Mouse (Mus musculus): ENCODE measurements around the gene Gabre.

Gabre gene

GRCm38 (mm10) chrX:72274659-72275371, at the start of gene Gabre:
TSS of gene Gabre (minus strand) at chrX:72274803.
- peak; percentile 44 to 57 for DNase-seq

GRCm38 (mm10) chrX:72297812-72298211, 23.2 kb upstream of the Gabre start:
- DNase-seq = no peak

- no peak for DNase-seq
These were observed 715 bp upstream of the Gabre start for GRCm38 (mm10) chrX:72275372-72275663.

- peak in 1 of 2 experiments; percentile 7 for DNase-seq
These were observed 491 bp downstream of the Gabre start for GRCm38 (mm10) chrX:72273966-72274658.

GRCm38 (mm10) chrX:72270637-72271036, 4.0 kb downstream of the Gabre start:
- no peak for DNase-seq

GRCm38 (mm10) chrX:72221717-72222116, 52.9 kb downstream of the Gabre start, which contains the start of gene Magea4:
TSS of gene Magea4 (plus strand) at chrX:72222017.
- no peak for DNase-seq
